Comparison of ENCODE assay signal across 15 mouse cellular contexts in genomic region chr1:133368644-133369043, GRCm38 (mm10). TPM values are rescaled to one million over a fixed set of nuclear protein-coding genes. Genes with fewer than 3 reads are reported as not detected.
DNase-seq lines count a peak whose midpoint lies in the region; TF ChIP-seq lines count a peak whose summit lies in the region.
"Had no signal": no experiment of that assay in that cellular context is flagged by ENCODE, and none has a peak within 500 bp of the region (broad histone marks: within the 10 kb centered on the region; RNA-seq: fewer than 3 reads in every experiment).

No protein-coding gene starts in this region.

- no peak for TF ChIP-seq POLR2A in heart, adult 2 months (IDR thresholded peaks at IDR 0.05; ENCODE audit: insufficient read depth, low read depth, low read length)

- intact Hi-C loops in heart, adult 2 months (cut with DNase I), result no loop called here
- intact Hi-C loops in heart, postnatal 25 days (cut with DNase I), result no loop called here
- intact Hi-C loops in left cerebral cortex, postnatal 36 days (cut with DNase I), result no loop called here

- no peak overlapping the region for H3K9ac ChIP-seq in heart, adult 2 months (ENCODE audit: low read depth, low read length)
- H3K9ac ChIP-seq: hindbrain, embryonic 14.5 days; limb, embryonic 15.5 days; stomach, embryonic 15.5 days had no signal

- H3K27me3 ChIP-seq in heart, adult 2 months (ENCODE audit: control insufficient read depth, insufficient read depth, low read length), result 0 out of 2 replicates have a peak, but pooled peaks cover 2% of the 10 kb centered on the region
- peaks cover 31% of the 10 kb centered on the region for H3K27me3 ChIP-seq in E14TG2a.4 (ENCODE audit: insufficient read depth, low read length)

- H3K9me3 ChIP-seq in E14TG2a.4 (ENCODE audit: low read length), result no peaks in the 10 kb centered on the region
- H3K9me3 ChIP-seq: limb, embryonic 15.5 days; stomach, embryonic 15.5 days had no signal

- H3K4me3 ChIP-seq in heart, adult 2 months, result no peak overlapping the region
- H3K4me3 ChIP-seq in E14TG2a.4 (replicated peaks; ENCODE audit: low read length), result 0 out of 2 replicates have a peak overlapping the region, but pooled peaks have one; percentile 43
- H3K4me3 ChIP-seq: limb, embryonic 15.5 days; stomach, embryonic 15.5 days had no signal

- no peak for TF ChIP-seq EP300 in heart, adult 2 months (IDR thresholded peaks at IDR 0.05; ENCODE audit: insufficient read depth, low read depth, low read length)

- peak overlapping the region; percentile 26; the same call in 1 of the 2 replicates for H3K27ac ChIP-seq in heart, adult 2 months
- H3K27ac ChIP-seq: hindbrain, embryonic 14.5 days; limb, embryonic 15.5 days; stomach, embryonic 15.5 days had no signal

- 72% methylated on average over 10 of the region's 10 CpGs for WGBS in heart, adult 2 months

- peak; percentile 53 for DNase-seq in adrenal gland, adult 2 months
- DNase-seq in adrenal gland, postnatal 4 days (ENCODE audit: low spot score in 2 of 2), result no peak
- DNase-seq in heart, adult 2 months, result no peak
- DNase-seq in heart, postnatal 25 days (ENCODE audit: low spot score), result no peak
- DNase-seq in left cerebral cortex, postnatal 36 days (ENCODE audit: low spot score in 2 of 2), result peak; percentile 70 to 83
- no peak for DNase-seq in retina, postnatal 1 day
- DNase-seq in thymus, postnatal 0 days (ENCODE audit: low spot score), result no peak
- DNase-seq: kidney, adult 9 months had no signal

- H3K79me2 ChIP-seq in heart, adult 2 months (replicated peaks; ENCODE audit: control insufficient read depth, insufficient read depth, low read length), result no peaks in the 10 kb centered on the region

- peaks cover 3% of the 10 kb centered on the region; the same call in 1 of the 2 replicates for H3K4me1 ChIP-seq in heart, adult 2 months (ENCODE audit: control insufficient read depth, insufficient read depth, low read length)
- peaks cover 69% of the 10 kb centered on the region for H3K4me1 ChIP-seq in E14TG2a.4 (replicated peaks; ENCODE audit: low read depth, low read length)

- no peaks in the 10 kb centered on the region for H3K36me3 ChIP-seq in heart, adult 2 months (ENCODE audit: control insufficient read depth, insufficient read depth, low read length)
- H3K36me3 ChIP-seq in E14TG2a.4 (ENCODE audit: insufficient read depth, low read length), result 0 out of 2 replicates have a peak, but pooled peaks cover 2% of the 10 kb centered on the region
- H3K36me3 ChIP-seq: limb, embryonic 15.5 days; stomach, embryonic 15.5 days had no signal

- TF ChIP-seq CTCF in heart, adult 2 months (IDR thresholded peaks at IDR 0.05), result no peak
- TF ChIP-seq CTCF in E14TG2a.4 (conservative IDR thresholded peaks at IDR 0.05; ENCODE audit: low read length), result no peak

RNA-seq across cellular contexts. Expression of gene Etnk2, which starts 5.3 kb away (rescaled TPM):
- total RNA-seq in adrenal gland, adult 2 months (2021), result 10 to 100 TPM in 1 of 2 experiments, 1 to 10 TPM in 1; 6.2 to 13.5 TPM
- 8.2 and 10.0 TPM in 2 replicates for polyA plus RNA-seq in adrenal gland, adult 2 months (2012; rRNA removed)
- 10 to 100 TPM in 1 of 2 experiments, 1 to 10 TPM in 1; 8.1 to 12.1 TPM for total RNA-seq in adrenal gland, postnatal 4 days (2021)
- under 1 TPM; 0.29 to 0.93 TPM for total RNA-seq in heart, adult 2 months (2021)
- polyA plus RNA-seq in heart, adult 2 months (2012; rRNA removed), result 0.70 and 0.84 TPM in 2 replicates
- under 1 TPM; 0.45 to 0.57 TPM for total RNA-seq in heart, postnatal 25 days (2021)
- 10 to 100 TPM in 1 of 2 experiments, 1 to 10 TPM in 1; 7.8 to 10.2 TPM for total RNA-seq in left cerebral cortex, postnatal 36 days (2021)
- polyA plus RNA-seq in thymus, postnatal 0 days (2015; fragmentation: Nextera tagmentation; extraction: Ambion mirVana), result 0.12 and 0.27 TPM in 2 replicates

RNA-seq across cellular contexts. Expression of gene Ren1, which starts 18.3 kb away (rescaled TPM):
- total RNA-seq in adrenal gland, adult 2 months (2021), result 1 to 10 TPM; 5.5 to 9.2 TPM
- 4.4 and 6.0 TPM in 2 replicates for polyA plus RNA-seq in adrenal gland, adult 2 months (2012; rRNA removed)
- total RNA-seq in adrenal gland, postnatal 4 days (2021), result 10 to 100 TPM in 1 of 2 experiments, 1 to 10 TPM in 1; 2.0 to 17.3 TPM
- total RNA-seq in heart, adult 2 months (2021), result under 1 TPM in 1 of 2 experiments, not detected in 1; 0.14 TPM
- polyA plus RNA-seq in heart, adult 2 months (2012; rRNA removed), result 0.23 and 0.41 TPM in 2 replicates
- under 1 TPM; 0.21 to 0.28 TPM for total RNA-seq in heart, postnatal 25 days (2021)
- total RNA-seq in left cerebral cortex, postnatal 36 days (2021), result not detected
- polyA plus RNA-seq in thymus, postnatal 0 days (2015; fragmentation: Nextera tagmentation; extraction: Ambion mirVana), result 0.59 and 0.91 TPM in 2 replicates
- polyA plus RNA-seq: forebrain, embryonic 16.5 days; midbrain, embryonic 11.5 days had no signal

RNA-seq across cellular contexts. Expression of gene Kiss1, which starts 47.0 kb away (rescaled TPM):
- not detected for total RNA-seq in adrenal gland, adult 2 months (2021)
- polyA plus RNA-seq in adrenal gland, adult 2 months (2012; rRNA removed), result not detected in 2 replicates
- not detected for total RNA-seq in adrenal gland, postnatal 4 days (2021)
- total RNA-seq in heart, adult 2 months (2021), result not detected
- polyA plus RNA-seq in heart, adult 2 months (2012; rRNA removed), result not detected in 2 replicates
- not detected for total RNA-seq in heart, postnatal 25 days (2021)
- not detected for total RNA-seq in left cerebral cortex, postnatal 36 days (2021)
- polyA plus RNA-seq in thymus, postnatal 0 days (2015; fragmentation: Nextera tagmentation; extraction: Ambion mirVana), result 0.39 TPM in 1 of 2 replicates, not detected in the other
- polyA plus RNA-seq: embryonic facial prominence, embryonic 14.5 days; hindbrain, embryonic 14.5 days; limb, embryonic 15.5 days; midbrain, embryonic 11.5 days; stomach, embryonic 15.5 days had no signal

RNA-seq across cellular contexts. Expression of gene Sox13, which starts 55.5 kb away (rescaled TPM):
- 10 to 100 TPM; 14.5 to 18.0 TPM for total RNA-seq in adrenal gland, adult 2 months (2021)
- 24.1 and 26.2 TPM in 2 replicates for polyA plus RNA-seq in adrenal gland, adult 2 months (2012; rRNA removed)
- 10 to 100 TPM; 26.0 to 35.2 TPM for total RNA-seq in adrenal gland, postnatal 4 days (2021)
- total RNA-seq in heart, adult 2 months (2021), result 10 to 100 TPM; 15.3 to 16.2 TPM
- 24.7 and 28.5 TPM in 2 replicates for polyA plus RNA-seq in heart, adult 2 months (2012; rRNA removed)
- 10 to 100 TPM; 15.2 to 19.9 TPM for total RNA-seq in heart, postnatal 25 days (2021)
- total RNA-seq in left cerebral cortex, postnatal 36 days (2021), result 10 to 100 TPM in 1 of 2 experiments, 1 to 10 TPM in 1; 8.3 to 12.0 TPM
- polyA plus RNA-seq in thymus, postnatal 0 days (2015; fragmentation: Nextera tagmentation; extraction: Ambion mirVana), result 14.6 and 15.2 TPM in 2 replicates

RNA-seq across cellular contexts. Expression of gene Golt1a, which starts 59.0 kb away (rescaled TPM):
- under 1 TPM in 1 of 2 experiments, not detected in 1; 0.69 TPM for total RNA-seq in adrenal gland, adult 2 months (2021)
- polyA plus RNA-seq in adrenal gland, adult 2 months (2012; rRNA removed), result not detected in 2 replicates
- total RNA-seq in adrenal gland, postnatal 4 days (2021), result 1 to 10 TPM in 1 of 2 experiments, under 1 TPM in 1; 0.76 to 2.0 TPM
- not detected for total RNA-seq in heart, adult 2 months (2021)
- 0.43 TPM in 1 of 2 replicates, not detected in the other for polyA plus RNA-seq in heart, adult 2 months (2012; rRNA removed)
- not detected for total RNA-seq in heart, postnatal 25 days (2021)
- total RNA-seq in left cerebral cortex, postnatal 36 days (2021), result 1 to 10 TPM in 1 of 2 experiments, under 1 TPM in 1; 0.48 to 2.0 TPM
- not detected in 2 replicates for polyA plus RNA-seq in thymus, postnatal 0 days (2015; fragmentation: Nextera tagmentation; extraction: Ambion mirVana)
- polyA plus RNA-seq: embryonic facial prominence, embryonic 14.5 days; forebrain, embryonic 16.5 days; hindbrain, embryonic 14.5 days; limb, embryonic 15.5 days; midbrain, embryonic 11.5 days had no signal

Comparison
In these comparisons a context has a peak if more than half of its experiments do, and no peak if none do; other contexts are left out.
1. DNase-seq: peak in adrenal gland, adult 2 months (single experiment) and left cerebral cortex, postnatal 36 days (2 of 2); none in adrenal gland, postnatal 4 days (0 of 2), heart, adult 2 months (0 of 2), heart, postnatal 25 days (single experiment), retina, postnatal 1 day (single experiment) and thymus, postnatal 0 days (single experiment).